Mouse (Mus musculus): ENCODE results near the gene Pde2a. TPM values are rescaled to one million over a fixed set of nuclear protein-coding genes. Genes with fewer than 3 reads are reported as not detected.

Gene Pde2a
- total RNA-seq, 2 experiments from 2014 or later = 197 to 215 TPM

DNA sequence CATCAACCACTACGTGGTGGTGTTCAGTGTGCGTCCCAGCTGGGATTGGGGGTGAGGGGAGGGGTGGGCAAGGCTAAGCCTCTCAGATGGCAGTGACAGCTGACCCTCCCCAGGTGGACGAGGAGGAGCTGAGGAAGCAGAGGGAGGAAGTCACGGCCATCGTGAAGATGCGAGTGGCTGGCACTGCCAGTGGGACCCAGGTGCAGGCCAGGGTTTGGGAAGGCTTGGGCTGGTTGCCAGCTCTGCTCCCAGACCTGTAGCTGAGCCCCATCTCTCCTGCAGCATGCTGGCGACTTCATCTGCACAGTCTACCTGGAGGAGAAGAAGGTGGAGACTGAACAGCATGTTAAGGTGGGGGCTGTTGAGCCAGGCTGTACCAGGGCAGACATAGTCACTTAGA lies 20.0 kb upstream of the Pde2a start:
- DNase-seq (ENCODE audit: low spot score in 2 of 2) = no peak

GRCm38 (mm10) chr7:101403831-101404230 lies 17.7 kb upstream of the Pde2a start:
- DNase-seq (ENCODE audit: low spot score in 2 of 2) = no peak

- DNase-seq (ENCODE audit: low spot score in 2 of 2) = no peak
These were observed 11.1 kb upstream of the Pde2a start, which contains the start of gene Gm45837 for GRCm38 (mm10) chr7:101410267-101410936. Gm45837 (plus strand) TSS chr7:101410886.

DNA sequence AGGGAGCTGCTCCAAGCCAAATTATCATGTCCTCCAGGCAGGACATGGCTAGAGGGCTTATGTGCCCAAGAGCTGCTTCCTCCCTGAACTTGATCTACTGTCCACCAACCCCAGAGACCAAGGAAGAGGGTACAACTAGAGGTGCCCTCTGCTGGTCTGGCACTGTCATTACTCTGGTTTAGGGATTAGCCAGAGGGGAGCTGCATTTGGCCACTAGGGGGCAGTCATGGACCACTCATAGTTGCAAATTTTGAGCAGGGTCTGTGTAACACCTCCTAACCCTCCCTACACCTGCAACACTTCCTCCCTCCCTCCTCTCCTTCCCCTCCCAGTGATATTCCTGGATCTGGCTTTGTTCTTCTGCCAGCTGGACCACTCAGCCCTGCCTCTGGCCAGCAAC lies 8.7 kb upstream of the Pde2a start:
- DNase-seq (ENCODE audit: low spot score in 2 of 2) = peak; percentile 94 to 95

DNA sequence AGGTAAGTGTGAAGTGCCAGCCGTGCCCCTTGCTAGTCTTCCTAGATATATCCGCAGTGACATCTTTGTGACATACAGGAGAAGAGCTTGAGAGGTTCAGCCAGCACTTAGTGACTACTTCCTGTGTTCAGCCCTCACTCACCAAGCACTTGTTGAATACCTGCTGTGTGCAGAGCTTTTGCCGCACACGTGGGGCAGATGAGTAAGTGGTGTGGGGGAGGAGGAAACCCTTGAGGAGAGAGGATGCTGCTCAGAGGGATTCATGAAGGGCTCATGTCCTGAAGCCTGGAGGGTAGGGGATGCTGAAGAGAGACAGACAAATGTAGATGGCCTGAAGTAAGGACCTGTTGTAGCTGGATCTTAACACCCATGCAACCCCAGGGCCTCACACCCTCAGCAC lies 7.3 kb upstream of the Pde2a start:
- DNase-seq (ENCODE audit: low spot score in 2 of 2) = no peak

GRCm38 (mm10) chr7:101414661-101415511 lies 6.6 kb upstream of the Pde2a start:
- DNase-seq (ENCODE audit: low spot score in 2 of 2) = no peak

DNA sequence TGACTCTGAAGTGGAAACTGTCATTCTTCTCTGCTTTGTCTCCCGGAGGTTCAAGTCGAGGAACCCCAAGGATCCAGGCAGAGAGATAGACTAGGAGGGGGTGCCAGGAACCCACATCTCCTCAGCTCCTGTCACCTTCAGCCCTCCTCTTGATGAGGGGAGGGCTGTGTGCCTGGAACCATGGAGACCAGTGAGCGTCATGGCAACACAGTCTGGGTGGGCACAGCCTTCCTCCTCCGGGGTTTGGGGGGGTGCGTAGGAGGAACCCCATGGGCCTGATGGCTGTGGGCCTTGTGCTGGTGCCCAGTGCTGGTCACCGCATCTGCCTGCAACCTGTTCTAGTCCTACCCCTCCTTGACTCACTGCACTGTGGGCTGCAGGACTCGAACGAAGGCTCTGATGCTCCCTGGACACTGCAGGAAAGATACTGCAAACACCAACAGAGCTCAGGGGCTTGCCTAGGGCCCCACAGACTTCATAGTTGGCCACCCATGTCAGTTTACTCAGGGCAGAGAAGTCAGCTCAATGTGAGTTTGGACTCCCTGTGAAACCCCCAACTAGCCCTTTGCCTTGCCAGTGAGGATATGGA lies 5.9 kb upstream of the Pde2a start:
- peak in 1 of 2 experiments; percentile 41 for DNase-seq (ENCODE audit: low spot score in 2 of 2)

DNA sequence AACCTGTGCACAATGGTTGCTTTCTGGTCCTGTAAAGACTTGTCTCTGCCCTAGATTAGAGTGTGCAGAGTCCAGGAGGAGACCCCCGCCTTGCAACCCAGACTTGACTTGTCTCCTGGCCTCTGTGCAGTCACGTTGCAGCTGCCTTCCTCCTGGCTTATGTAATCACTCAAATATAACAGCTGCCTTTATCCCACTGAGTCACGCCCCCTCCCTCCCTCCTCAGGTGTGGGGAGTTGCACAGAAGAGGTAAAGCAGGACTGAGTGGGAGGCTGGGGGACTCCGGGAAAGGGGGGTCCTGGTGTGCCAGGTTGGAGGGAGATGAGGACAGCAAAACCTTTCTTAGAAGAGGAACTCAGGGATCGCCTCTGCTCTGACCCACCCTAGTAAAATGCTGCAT lies 5.1 kb upstream of the Pde2a start:
- DNase-seq (ENCODE audit: low spot score in 2 of 2) = no peak

DNA sequence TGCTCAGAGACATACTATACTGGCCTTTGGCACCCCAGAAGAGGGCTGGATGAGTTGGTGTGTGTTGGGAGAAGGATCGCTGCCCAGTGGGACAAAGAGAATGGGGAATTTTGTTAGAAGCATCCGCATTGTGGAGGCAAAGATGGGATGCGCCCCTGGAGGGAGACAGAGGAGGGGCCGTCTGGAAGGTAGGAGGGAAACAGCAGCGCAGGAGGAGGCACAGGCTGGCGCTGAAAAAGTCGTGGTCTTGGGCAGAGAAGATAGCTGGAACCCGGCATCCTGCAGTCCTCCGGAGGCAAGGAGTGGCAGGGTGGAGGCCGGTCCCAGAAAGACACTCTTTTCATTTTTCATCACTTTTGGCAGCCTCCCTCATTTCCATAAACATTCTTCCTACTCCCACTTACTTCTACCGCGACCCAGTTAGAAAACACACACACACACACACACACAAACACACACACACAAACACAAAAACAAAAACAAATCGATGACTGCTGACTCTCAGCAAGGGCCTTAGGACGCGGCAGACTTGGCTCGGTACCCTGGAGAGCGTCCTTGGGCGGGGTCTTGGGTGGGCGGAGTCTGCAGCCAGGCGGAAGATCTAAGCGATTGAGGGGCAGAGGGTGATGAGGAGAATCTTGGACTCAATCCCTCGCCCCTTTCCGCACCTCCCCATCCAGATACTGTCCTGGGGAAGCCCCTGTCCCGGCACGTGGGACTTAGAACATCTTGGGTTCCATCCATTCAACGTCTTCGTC lies 2.3 kb upstream of the Pde2a start:
- no peak for DNase-seq (ENCODE audit: low spot score in 2 of 2)

DNA sequence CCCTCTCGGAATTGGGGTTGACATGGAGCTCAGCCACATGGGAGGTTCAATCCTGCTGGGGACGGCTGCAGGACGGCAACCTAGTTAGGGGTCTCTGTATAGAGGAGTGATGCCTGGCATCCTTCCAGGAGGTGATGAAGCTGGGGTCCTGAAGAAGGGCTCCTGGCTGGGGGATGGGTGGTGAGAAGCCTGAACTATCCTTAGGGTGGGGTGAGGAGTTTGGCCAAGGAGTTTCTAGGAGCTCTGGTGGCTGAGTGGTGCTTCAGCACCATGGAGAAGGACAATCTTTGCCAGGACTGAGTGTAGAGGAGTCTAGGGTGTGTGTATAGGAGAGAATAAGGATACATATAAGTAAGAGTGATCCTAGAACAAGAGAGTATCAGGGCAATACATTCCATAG lies 578 bp downstream of the Pde2a start:
- DNase-seq (ENCODE audit: low spot score in 2 of 2) = peak in 1 of 2 experiments; percentile 39

- DNase-seq (ENCODE audit: low spot score in 2 of 2) = no peak
These were observed 1.2 kb downstream of the Pde2a start for GRCm38 (mm10) chr7:101422646-101423045.

- no peak for DNase-seq (ENCODE audit: low spot score in 2 of 2)
These were observed 2.5 kb downstream of the Pde2a start for GRCm38 (mm10) chr7:101423970-101424369.

- DNase-seq (ENCODE audit: low spot score in 2 of 2) = no peak
These were observed 5.2 kb downstream of the Pde2a start for GRCm38 (mm10) chr7:101426692-101427091.

- DNase-seq (ENCODE audit: low spot score in 2 of 2) = peak; percentile 58
These were observed 6.2 kb downstream of the Pde2a start for GRCm38 (mm10) chr7:101427736-101428135.

DNA sequence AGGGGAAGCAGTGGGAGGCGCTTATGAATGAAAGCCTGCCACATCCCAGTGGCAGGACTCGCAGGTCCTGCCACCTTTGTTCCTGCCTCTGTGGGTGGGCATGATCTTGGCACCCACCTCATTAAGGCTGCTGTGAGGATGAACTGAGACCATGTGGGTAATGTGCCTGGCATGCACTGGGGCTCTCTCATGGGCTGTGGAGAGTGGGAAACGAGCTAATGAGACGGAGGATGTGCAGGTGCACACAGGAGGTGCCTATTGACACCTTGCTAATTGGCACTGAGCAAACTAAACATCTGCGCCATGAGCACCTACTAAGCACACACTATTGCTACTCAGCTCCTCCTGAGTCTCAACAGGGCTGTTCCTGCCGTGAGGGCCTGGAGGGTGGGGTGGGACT lies 13.5 kb downstream of the Pde2a start:
- no peak for DNase-seq (ENCODE audit: low spot score in 2 of 2)

GRCm38 (mm10) chr7:101437876-101438275 lies 16.4 kb downstream of the Pde2a start:
- no peak for DNase-seq (ENCODE audit: low spot score in 2 of 2)

DNA sequence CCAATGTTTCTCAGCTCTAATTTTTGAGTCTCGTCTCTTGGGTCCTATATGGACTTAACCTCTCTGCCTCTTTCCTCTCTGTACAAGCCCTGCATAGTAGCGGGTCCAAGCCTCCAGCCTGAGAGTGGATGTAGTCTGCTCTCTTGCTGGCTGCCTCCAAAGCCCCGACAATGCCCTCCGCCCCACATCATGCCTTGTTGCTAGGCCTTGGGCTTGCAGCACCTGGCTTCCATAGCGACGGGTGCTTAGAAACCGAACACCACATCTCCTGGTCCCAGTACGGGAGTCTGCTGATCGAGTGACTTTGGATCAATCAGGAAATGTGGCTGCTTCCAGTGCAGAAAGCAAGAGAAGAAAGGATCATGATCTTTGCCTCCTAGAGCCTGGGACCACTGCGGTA lies 21.6 kb downstream of the Pde2a start:
- no peak for DNase-seq (ENCODE audit: low spot score in 2 of 2)

GRCm38 (mm10) chr7:101444211-101444610 lies 22.7 kb downstream of the Pde2a start:
- DNase-seq (ENCODE audit: low spot score in 2 of 2) = no peak

DNA sequence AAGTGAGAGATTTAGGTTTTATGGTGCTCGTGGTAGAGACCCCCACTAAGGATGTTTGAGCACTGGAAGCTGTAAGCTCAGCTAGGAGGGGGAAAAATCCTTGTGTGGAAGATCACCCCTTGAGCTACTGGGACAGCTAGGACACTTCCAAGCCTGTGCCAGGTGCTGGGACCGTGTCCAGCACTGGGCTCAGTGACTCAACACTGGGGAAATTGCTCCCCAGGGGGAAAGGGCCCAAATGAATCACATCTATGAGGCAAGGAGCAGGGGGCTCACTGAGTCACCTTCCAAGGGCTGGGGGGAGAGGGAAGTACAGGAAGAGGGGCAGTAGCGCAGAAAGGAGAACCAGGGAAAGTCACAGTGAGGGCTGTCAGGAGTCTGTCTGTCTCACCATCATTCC lies 28.4 kb downstream of the Pde2a start:
- DNase-seq (ENCODE audit: low spot score in 2 of 2) = no peak

- DNase-seq (ENCODE audit: low spot score in 2 of 2) = peak; percentile 95
These were observed 29.2 kb downstream of the Pde2a start for GRCm38 (mm10) chr7:101450422-101451401.

Measured in layer of hippocampus, postnatal 10 days (tissue).